Mouse (Mus musculus) olfactory bulb, adult 2 months (tissue): Measurements from ENCODE around the gene Pik3r3. TPM values are rescaled to one million over a fixed set of nuclear protein-coding genes. Genes with fewer than 3 reads are reported as not detected.

Experiments used
- H3K27ac ChIP-seq: fragments of 200-500 bp; 2 replicates; pipeline ENCODE4 v1.5.1; 2012; ENCODE audit warnings: low read depth, low read length; ENCODE audit not compliant: insufficient read depth
- H3K4me1 ChIP-seq: fragments of 200-500 bp; 2 replicates; pipeline ENCODE4 v1.6.1; 2012; ENCODE audit warnings: low read length; ENCODE audit not compliant: control insufficient read depth, insufficient read depth
- H3K4me3 ChIP-seq: fragments of 200-500 bp; 2 replicates; pipeline ENCODE4 v1.5.1; 2012; ENCODE audit warnings: mild to moderate bottlenecking, low read depth, low read length, moderate library complexity; ENCODE audit not compliant: insufficient read depth
- CTCF ChIP-seq: fragments of 200-500 bp; IDR thresholded peaks from 2 replicates; pipeline ENCODE4 v1.5.1; 2012; ENCODE audit warnings: low read depth, mild to moderate bottlenecking, low read length, moderate library complexity; ENCODE audit not compliant: insufficient read depth
- POLR2A ChIP-seq: fragments of 200-500 bp; IDR thresholded peaks from 2 replicates; pipeline ENCODE4 v1.6.1; 2012; ENCODE audit warnings: mild to moderate bottlenecking, low read depth, low read length, moderate library complexity; ENCODE audit not compliant: insufficient read depth
- WGBS: fragments of 180-500 bp; shearing (Covaris S2); methylation state at CpG from one replicate; pipeline ENCODE4 v1.1.7; 2018; 5-methylcytosine and 5-hydroxymethylcytosine counted together
- polyA plus RNA-seq: library from polyadenylated mRNA; stranded (reverse); fragments of >200 nt; gene quantifications from 2 replicates; pipeline ENCODE4 v1.2.4, GENCODE M21; 2012; ENCODE audit warnings: low replicate concordance; ENCODE audit not compliant: missing spikeins, insufficient read depth, insufficient read length

Pik3r3 gene
- polyA plus RNA-seq, 1 experiment = not detected

DNA sequence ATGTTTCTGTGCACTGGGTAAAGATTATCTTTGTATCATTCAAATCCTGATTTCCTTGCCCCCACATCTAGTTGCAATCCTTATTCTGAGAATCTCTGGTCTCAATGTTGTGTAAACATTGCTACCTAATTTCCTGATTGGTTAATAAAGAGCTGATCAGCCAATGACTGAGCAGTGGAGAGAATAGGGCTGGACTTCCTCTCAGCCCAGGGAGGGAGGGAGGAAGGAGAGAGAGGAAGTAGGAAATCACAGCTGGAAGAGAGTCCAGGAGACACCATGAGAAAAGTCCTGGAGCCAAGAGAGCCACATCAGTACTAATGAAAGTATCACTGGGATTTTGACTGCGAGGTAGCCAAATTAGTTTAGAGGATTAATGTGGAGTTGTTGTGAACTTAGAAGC is 114.9 kb downstream of the Pik3r3 start:
- Histone ChIP-seq H3K4me1 (no peaks in the 10 kb centered on the region), H3K27ac (no peak overlapping the region), H3K4me3 (no peak overlapping the region)
- 74% methylated on average over 1 of the region's 1 CpGs for WGBS
- TF ChIP-seq CTCF (no peak), POLR2A (no peak)

DNA sequence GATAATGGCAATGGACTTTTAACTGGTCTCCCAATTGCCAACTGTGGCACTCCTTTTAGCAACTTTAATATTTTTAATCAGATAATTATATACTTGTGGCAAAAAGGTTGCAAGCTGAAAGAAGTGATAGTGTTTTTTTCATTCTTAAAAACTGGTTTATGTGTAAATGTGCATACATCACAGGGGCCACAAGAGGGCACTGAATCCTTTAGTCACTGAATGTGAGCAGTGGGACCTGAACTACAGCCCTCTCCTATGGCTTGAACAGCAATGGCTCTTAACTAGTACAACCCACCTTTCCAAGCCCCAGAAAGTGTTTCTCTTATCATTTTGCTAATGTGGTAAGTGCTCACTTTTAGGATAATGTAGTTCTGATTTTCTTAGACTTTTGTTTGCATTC is 120.7 kb downstream of the Pik3r3 start:
- no peaks in the 10 kb centered on the region for H3K4me1 ChIP-seq
- no peak for TF ChIP-seq CTCF
- no peak for TF ChIP-seq POLR2A
- H3K27ac ChIP-seq = no peak overlapping the region
- H3K4me3 ChIP-seq = no peak overlapping the region

DNA sequence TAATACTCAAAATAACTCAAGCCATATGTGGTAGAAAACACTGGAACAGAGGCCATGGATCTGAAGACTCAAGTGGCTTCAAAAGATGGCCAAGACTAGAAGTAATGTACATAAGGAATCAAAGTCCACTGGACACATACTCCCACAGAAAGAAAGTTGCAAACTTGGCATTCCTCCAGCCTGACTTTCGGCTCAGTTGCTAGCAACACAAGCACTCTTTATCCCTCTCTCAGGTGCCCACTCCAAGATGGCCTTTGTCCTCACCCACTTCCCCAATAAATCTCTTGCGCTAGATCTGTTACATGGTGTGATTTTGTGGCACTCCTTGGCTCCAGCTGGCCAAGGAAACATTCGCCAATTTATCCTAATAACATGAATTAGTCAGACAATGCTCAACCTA is 131.1 kb downstream of the Pik3r3 start:
- 65% methylated on average over 3 of the region's 3 CpGs for WGBS
- TF ChIP-seq POLR2A (no peak), CTCF (no peak)
- no peaks in the 10 kb centered on the region for H3K4me1 ChIP-seq
- H3K27ac ChIP-seq = no peak overlapping the region
- no peak overlapping the region for H3K4me3 ChIP-seq

Other genes starting within 250 kb of the Pik3r3 start
- gene Faah, start 203.7 kb upstream of the Pik3r3 start, polyA plus RNA-seq = not detected in 2 replicates
- not detected in 2 replicates for gene Nsun4, start 167.7 kb upstream of the Pik3r3 start, polyA plus RNA-seq
- gene Uqcrh, start 146.5 kb upstream of the Pik3r3 start, polyA plus RNA-seq = not detected in 2 replicates
- not detected in 2 replicates for gene Lrrc41, start 146.3 kb upstream of the Pik3r3 start, polyA plus RNA-seq
- not detected in 2 replicates for gene Rad54l, start 97.9 kb upstream of the Pik3r3 start, polyA plus RNA-seq
- not detected in 2 replicates for gene Pomgnt1, start 97.8 kb upstream of the Pik3r3 start, polyA plus RNA-seq
- gene Lurap1, start 70.3 kb upstream of the Pik3r3 start, polyA plus RNA-seq = not detected in 2 replicates
- gene Tspan1, start 54.0 kb upstream of the Pik3r3 start, polyA plus RNA-seq = not detected in 2 replicates
- gene 1700042G07Rik, start 48.2 kb upstream of the Pik3r3 start, polyA plus RNA-seq = not detected in 2 replicates
- gene Gm49337, start 48.2 kb upstream of the Pik3r3 start, polyA plus RNA-seq = not detected in 2 replicates
- 867 TPM in 1 of 2 replicates, not detected in the other for gene Mast2, start 242.6 kb downstream of the Pik3r3 start, polyA plus RNA-seq